Mouse (Mus musculus): ENCODE data around the gene Urb1.

DNA sequence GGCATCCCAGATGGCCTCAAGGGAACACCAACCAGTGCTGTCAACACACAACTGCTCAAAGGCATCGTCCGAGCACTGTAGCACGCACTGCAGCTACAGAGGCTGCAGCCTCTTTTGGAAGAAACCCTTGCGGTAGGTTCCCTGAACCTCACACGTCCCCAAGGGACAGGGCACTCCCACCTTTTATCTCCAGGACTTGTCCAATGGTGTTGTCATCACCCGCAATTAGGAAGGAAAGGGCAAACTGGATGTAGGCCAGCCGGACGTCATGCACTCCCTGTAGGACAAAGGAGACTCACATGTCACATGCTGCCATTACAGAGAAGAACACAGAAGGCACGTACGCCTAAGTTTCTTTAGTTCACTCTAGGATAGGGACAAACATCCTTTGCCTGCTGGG lies 10.4 kb downstream of the Urb1 start:
- no peak for TF ChIP-seq CTCF (IDR thresholded peaks at IDR 0.05; ENCODE audit: extremely low read depth, insufficient read depth, low read length)
- no peak for TF ChIP-seq POLR2A (IDR thresholded peaks at IDR 0.05; ENCODE audit: extremely low read depth, insufficient read depth, low read length)

Data from cortical plate, adult 2 months (tissue).